Mouse (Mus musculus): Measurements from ENCODE around the gene Timm8b.

DNA sequence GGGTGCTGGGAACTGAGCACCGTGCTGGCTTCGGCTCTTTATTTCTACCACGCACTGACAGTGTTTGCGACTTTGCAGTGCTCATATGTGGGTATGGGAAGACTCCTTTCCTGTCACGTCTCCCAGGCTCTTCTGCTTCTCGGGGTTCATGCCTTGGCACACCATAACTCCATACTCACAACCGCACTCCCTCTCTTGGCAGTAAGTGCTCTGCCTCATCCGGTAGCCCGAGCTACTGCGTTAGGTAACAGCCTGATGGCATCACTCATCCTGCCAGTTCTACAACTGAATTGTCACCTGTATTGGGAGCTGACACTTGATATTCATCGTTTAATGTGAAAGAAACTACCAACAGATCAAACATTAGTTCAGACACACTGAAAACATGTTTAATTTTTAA is 30.6 kb downstream of the Timm8b start:
- no peak for TF ChIP-seq CTCF (IDR thresholded peaks at IDR 0.05; ENCODE audit: low read depth)
- no peak for TF ChIP-seq EP300 (IDR thresholded peaks at IDR 0.05; ENCODE audit: low read depth)
